Mouse (Mus musculus): ENCODE data around the gene Plekhg2.

Gene Plekhg2

GRCm38 (mm10) chr7:28326457-28326856, 45.9 kb downstream of the Plekhg2 start:
- no peak for DNase-seq

- no peak for DNase-seq
These were observed 47.1 kb downstream of the Plekhg2 start for GRCm38 (mm10) chr7:28325293-28325692.

- no peak for DNase-seq
These were observed 50.3 kb downstream of the Plekhg2 start for GRCm38 (mm10) chr7:28321974-28322720.

- no peak for DNase-seq
These were observed 53.7 kb downstream of the Plekhg2 start for GRCm38 (mm10) chr7:28318714-28319113.

- DNase-seq, result no peak
These were observed 54.4 kb downstream of the Plekhg2 start for GRCm38 (mm10) chr7:28318036-28318435.

- peak; percentile 99 for DNase-seq
These were observed 60.4 kb downstream of the Plekhg2 start, which contains the start of gene Timm50 for GRCm38 (mm10) chr7:28311926-28312543. Gene Timm50 (minus strand): TSS chr7:28312072.

- no peak for DNase-seq
These were observed 61.1 kb downstream of the Plekhg2 start for GRCm38 (mm10) chr7:28311151-28311925.

GRCm38 (mm10) chr7:28309737-28310136, 62.7 kb downstream of the Plekhg2 start:
- peak; percentile 78 for DNase-seq

All from retina, postnatal 1 day (tissue).